Mouse (Mus musculus) MEL (cell line): ENCODE results near the gene Bbox1.

Source experiments
- CTCF ChIP-seq, 3 experiments: IDR thresholded peaks in 2 of 3; conservative IDR thresholded peaks in 1 of 3; 2 replicates each; pipeline ENCODE4 v1.5.1; 2011 to 2012; ENCODE audit warnings: low read length in 3 of 3, low read depth in 2 of 3, mild to moderate bottlenecking in 2 of 3, improper control_type of control experiment in 1 of 3, inconsistent platforms in 1 of 3, mixed read lengths in 1 of 3, moderate library complexity in 1 of 3; ENCODE audit not compliant: control insufficient read depth in 1 of 3, insufficient read depth in 1 of 3, poor library complexity in 1 of 3, severe bottlenecking in 1 of 3
- GATA1 ChIP-seq: IDR thresholded peaks from 2 replicates; pipeline ENCODE4 v1.6.1; 2011; ENCODE audit warnings: low read depth, low read length, improper control_type of control experiment
- MEF2A ChIP-seq: IDR thresholded peaks from 2 replicates; pipeline ENCODE4 v1.6.1; 2014; ENCODE audit warnings: low read depth, mild to moderate bottlenecking, inconsistent platforms, low read length, improper control_type of control experiment; ENCODE audit not compliant: poor library complexity, insufficient replicate concordance, severe bottlenecking; ENCODE audit errors: extremely low read depth
- POLR2A ChIP-seq, 2 experiments: IDR thresholded peaks; 2 replicates each; pipeline ENCODE4 v1.6.1; 2011 to 2012; ENCODE audit warnings: low read length in 2 of 2, mild to moderate bottlenecking in 2 of 2, control low read depth in 1 of 2, improper control_type of control experiment in 1 of 2, low read depth in 1 of 2, moderate library complexity in 1 of 2; ENCODE audit not compliant: control insufficient read depth in 1 of 2, insufficient read depth in 1 of 2, poor library complexity in 1 of 2
- TAL1 ChIP-seq: IDR thresholded peaks from 2 replicates; pipeline ENCODE4 v1.6.1; 2012; ENCODE audit warnings: mild to moderate bottlenecking, inconsistent platforms, low read length, moderate library complexity, mixed read lengths
- ZC3H11A ChIP-seq: IDR thresholded peaks from 2 replicates; pipeline ENCODE4 v1.6.1; 2012; ENCODE audit warnings: low read depth, mild to moderate bottlenecking, inconsistent platforms, low read length, improper control_type of control experiment
- ZKSCAN1 ChIP-seq: IDR thresholded peaks from 2 replicates; pipeline ENCODE4 v1.6.1; 2012; ENCODE audit warnings: low read depth, mild to moderate bottlenecking, inconsistent platforms, low read length, improper control_type of control experiment, moderate library complexity
- ZNF384 ChIP-seq: IDR thresholded peaks from 2 replicates; pipeline ENCODE4 v1.6.1; 2012; ENCODE audit warnings: low read depth, mild to moderate bottlenecking, inconsistent platforms, low read length, improper control_type of control experiment

- TF ChIP-seq TAL1 (no peak), GATA1 (no peak), CTCF (IDR thresholded peaks at IDR 0.05 in 2 of 3, conservative IDR thresholded peaks at IDR 0.05 in 1 of 3; ENCODE audit: control insufficient read depth in 1 of 3, insufficient read depth in 1 of 3, low read depth in 2 of 3, low read length in 3 of 3, poor library complexity in 1 of 3, severe bottlenecking in 1 of 3) (no peak), ZNF384 (no peak), POLR2A (IDR thresholded peaks at IDR 0.05; ENCODE audit: control insufficient read depth in 1 of 2, insufficient read depth in 1 of 2, low read depth in 1 of 2, low read length in 2 of 2, poor library complexity in 1 of 2) (no peak), MEF2A (no peak), ZC3H11A (no peak), ZKSCAN1 (no peak)
Observed at GRCm38 (mm10) chr2:110294927-110295326, 19.4 kb downstream of the Bbox1 start.
